Mouse (Mus musculus) megakaryocyte, embryonic 14.5 days (primary cell): ENCODE measurements around the gene Dnah11.

Source experiments
- FLI1 ChIP-seq: IDR thresholded peaks from 2 replicates; pipeline ENCODE4 v1.6.1; 2012; ENCODE audit warnings: low read length, inconsistent platforms, mixed read lengths
- GATA1 ChIP-seq: IDR thresholded peaks from 3 replicates; pipeline ENCODE4 v1.6.1; 2012; ENCODE audit warnings: mixed read lengths, low read length, inconsistent platforms, borderline replicate concordance

DNA sequence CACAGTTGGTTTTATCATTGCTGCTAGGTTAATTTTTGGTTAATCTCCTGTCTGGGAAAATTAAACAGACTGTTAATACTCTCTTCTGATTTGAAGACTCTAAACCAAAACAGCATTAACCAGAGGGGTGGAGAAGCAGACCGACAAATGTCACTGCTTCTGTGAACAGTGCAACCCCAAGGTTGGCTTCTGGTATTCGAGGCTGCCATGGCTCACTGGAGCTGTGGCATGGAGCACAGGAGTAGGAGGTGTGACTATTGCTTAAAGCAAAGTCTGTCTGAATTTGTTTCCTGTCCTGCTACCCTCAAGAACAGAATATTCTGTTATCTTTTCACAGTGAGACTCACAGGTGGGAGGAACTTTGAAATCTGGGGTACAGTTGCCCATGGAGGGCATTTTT lies 260.6 kb downstream of the Dnah11 start:
- TF ChIP-seq GATA1 (no peak), FLI1 (no peak)
